Comparison of ENCODE assay signal across 12 mouse cellular contexts in genomic region chr2:45063300-45063890, GRCm38 (mm10). TPM values are rescaled to one million over a fixed set of nuclear protein-coding genes. Genes with fewer than 3 reads are reported as not detected.
A peak's percentile ranks its signal among the peaks of the same experiment; 100 is the strongest.
DNase-seq lines count a peak whose midpoint lies in the region; ATAC-seq and TF ChIP-seq lines count a peak whose summit lies in the region.
"Had no signal": no experiment of that assay in that cellular context is flagged by ENCODE, and none has a peak within 500 bp of the region (broad histone marks: within the 10 kb centered on the region; RNA-seq: fewer than 3 reads in every experiment).

No protein-coding gene starts in this region.

- 43% methylated on average over 7 of the region's 7 CpGs for WGBS in heart, embryonic 12.5 days
- WGBS in hindbrain, embryonic 14.5 days, result 7% methylated on average over 7 of the region's 7 CpGs

- peaks cover 3% of the 10 kb centered on the region; the same call in 1 of the 2 replicates for H3K36me3 ChIP-seq in heart, embryonic 12.5 days
- H3K36me3 ChIP-seq in hindbrain, embryonic 14.5 days (replicated peaks; ENCODE audit: control insufficient read depth, insufficient read depth), result no peaks in the 10 kb centered on the region

- no peak overlapping the region for H3K4me3 ChIP-seq in heart, embryonic 12.5 days
- no peak overlapping the region for H3K4me3 ChIP-seq in left cerebral cortex, adult 2 months
- H3K4me3 ChIP-seq in hindbrain, embryonic 14.5 days (replicated peaks; ENCODE audit: low read length), result no peak overlapping the region

- no peaks in the 10 kb centered on the region for H3K27me3 ChIP-seq in heart, embryonic 12.5 days (replicated peaks)
- no peaks in the 10 kb centered on the region for H3K27me3 ChIP-seq in hindbrain, embryonic 14.5 days (ENCODE audit: control insufficient read depth, insufficient read depth, low read length)

- no peak overlapping the region for H3K4me2 ChIP-seq in heart, embryonic 12.5 days
- H3K4me2 ChIP-seq in hindbrain, embryonic 14.5 days (replicated peaks), result no peak overlapping the region

- peaks cover 63% of the 10 kb centered on the region for H3K4me1 ChIP-seq in heart, embryonic 12.5 days (replicated peaks)
- peaks cover 31% of the 10 kb centered on the region for H3K4me1 ChIP-seq in hindbrain, embryonic 14.5 days (replicated peaks; ENCODE audit: control insufficient read depth, insufficient read depth, low read length)

- no peaks in the 10 kb centered on the region for H3K9me3 ChIP-seq in heart, embryonic 12.5 days (replicated peaks)
- no peaks in the 10 kb centered on the region for H3K9me3 ChIP-seq in hindbrain, embryonic 14.5 days (ENCODE audit: control insufficient read depth, low read length)

- H3K9ac ChIP-seq in heart, embryonic 12.5 days, result no peak overlapping the region
- no peak overlapping the region for H3K9ac ChIP-seq in hindbrain, embryonic 14.5 days

- DNase-seq in heart, postnatal 36 days, result no peak
- no peak for DNase-seq in left cerebral cortex, adult 2 months (ENCODE audit: extremely low spot score in 1 of 2, low spot score in 2 of 2)
- no peak for DNase-seq in left cerebral cortex, adult 18-20 months (ENCODE audit: low spot score in 2 of 2)
- peak; percentile 42 for DNase-seq in embryo, embryonic 9.5 days (ENCODE audit: extremely low spot score)
- DNase-seq in hindbrain, embryonic 14.5 days (ENCODE audit: low spot score), result no peak
- DNase-seq in cerebellum, postnatal 10 days, result no peak
- DNase-seq in urinary bladder, postnatal 4 days (ENCODE audit: low spot score in 2 of 2), result no peak
- DNase-seq: adrenal gland, adult 8-10 months; left cerebral cortex, postnatal 4 days; lung, adult 2 months; thymus, postnatal 25 days had no signal

- ATAC-seq in heart, embryonic 12.5 days (ENCODE audit: insufficient number of reproducible peaks, low FRiP score), result no peak
- no peak for ATAC-seq in hindbrain, embryonic 14.5 days (ENCODE audit: low FRiP score)

- no peak for TF ChIP-seq CTCF in left cerebral cortex, adult 2 months (IDR thresholded peaks at IDR 0.05)

- H3K27ac ChIP-seq in heart, embryonic 12.5 days (ENCODE audit: poor library complexity, severe bottlenecking), result peak overlapping the region; percentile 46
- H3K27ac ChIP-seq in left cerebral cortex, adult 2 months, result peak overlapping the region; percentile 89
- peak overlapping the region; percentile 46; the same call in 1 of the 2 replicates for H3K27ac ChIP-seq in hindbrain, embryonic 14.5 days

- intact Hi-C loops in heart, postnatal 36 days (cut with DNase I), result no loop called here
- intact Hi-C loops in left cerebral cortex, adult 2 months (cut with DNase I), result no loop called here

RNA-seq across cellular contexts. Expression of gene Zeb2, which starts 53.8 kb away (rescaled TPM):
- 28.0 and 29.6 TPM in 2 replicates for polyA plus RNA-seq in heart, embryonic 12.5 days (2016; fragmentation: Nextera tagmentation; extraction: Ambion mirVana)
- 10 to 100 TPM; 53.1 to 54.2 TPM for total RNA-seq in heart, postnatal 36 days (2021)
- total RNA-seq in left cerebral cortex, adult 2 months (2021), result 100 to 1,000 TPM; 156 to 181 TPM
- 100 to 1,000 TPM; 141 to 180 TPM for total RNA-seq in left cerebral cortex, adult 18-20 months (2021)
- polyA plus RNA-seq in hindbrain, embryonic 14.5 days (2014; fragmentation: Nextera tagmentation; extraction: Ambion mirVana), result 38.8 and 41.9 TPM in 2 replicates
